Mouse (Mus musculus) gastrocnemius, adult 8-10 months (tissue): ENCODE results near the gene Gm5136. TPM values are rescaled to one million over a fixed set of nuclear protein-coding genes. Genes with fewer than 3 reads are reported as not detected.

Experiments
- DNase-seq, 2 experiments: peaks; one replicate each; pipeline ENCODE4 v3.0.0; 2022; ENCODE audit warnings: low spot score in 2 of 2
- total RNA-seq, 4 experiments: library from RNA; stranded (reverse); gene quantifications; 2 replicates each; pipeline ENCODE4 v1.2.4; 2022

The Gm5136 gene
- total RNA-seq = not detected

DNA sequence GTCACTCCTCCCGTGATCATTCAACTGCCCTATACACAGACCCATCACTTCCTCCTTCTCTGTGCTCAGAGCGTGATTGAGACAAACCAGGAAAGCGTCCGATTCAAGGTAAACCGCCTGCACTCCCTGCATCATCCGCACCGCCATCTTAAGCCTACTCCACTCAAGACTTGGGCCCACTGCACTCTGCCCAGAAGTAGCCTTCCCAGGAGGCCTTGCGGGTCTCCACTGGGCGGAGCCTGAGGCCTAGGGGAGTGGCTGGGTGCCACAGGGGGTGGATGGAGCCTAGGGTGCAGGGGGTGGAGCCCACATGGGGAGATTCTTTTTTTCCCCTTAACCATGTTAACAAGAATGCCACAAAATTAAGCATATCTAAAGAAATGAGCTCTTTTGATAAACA is at the start of gene Gm5136:
TSS of gene Gm5136 (minus strand) at position 215 of the 400 bp plus-strand sequence.
- no peak for DNase-seq

DNA sequence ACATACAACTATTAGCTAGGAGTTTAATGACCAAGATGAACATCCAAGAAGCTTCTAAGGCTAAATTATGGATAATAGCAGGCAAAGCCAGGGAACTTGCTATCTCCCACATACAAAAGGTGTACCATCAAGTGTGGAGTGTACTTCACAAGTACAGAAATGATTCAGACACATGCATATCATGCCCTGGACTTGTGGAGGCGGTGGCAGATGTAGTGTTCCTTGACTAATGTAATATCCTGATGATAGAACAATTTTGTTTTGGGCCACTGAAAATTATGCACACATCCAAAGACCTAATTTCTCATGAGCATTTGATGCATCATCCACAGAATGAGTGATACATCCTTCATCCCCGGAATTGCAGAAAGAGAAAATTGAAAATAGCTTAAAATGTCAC is 43.8 kb upstream of the Gm5136 start:
- no peak for DNase-seq

- no peak for DNase-seq
Observed at GRCm38 (mm10) chr10:108733982-108734381, 34.0 kb upstream of the Gm5136 start.

- DNase-seq = no peak
Observed at GRCm38 (mm10) chr10:108728961-108729360, 29.0 kb upstream of the Gm5136 start.

DNA sequence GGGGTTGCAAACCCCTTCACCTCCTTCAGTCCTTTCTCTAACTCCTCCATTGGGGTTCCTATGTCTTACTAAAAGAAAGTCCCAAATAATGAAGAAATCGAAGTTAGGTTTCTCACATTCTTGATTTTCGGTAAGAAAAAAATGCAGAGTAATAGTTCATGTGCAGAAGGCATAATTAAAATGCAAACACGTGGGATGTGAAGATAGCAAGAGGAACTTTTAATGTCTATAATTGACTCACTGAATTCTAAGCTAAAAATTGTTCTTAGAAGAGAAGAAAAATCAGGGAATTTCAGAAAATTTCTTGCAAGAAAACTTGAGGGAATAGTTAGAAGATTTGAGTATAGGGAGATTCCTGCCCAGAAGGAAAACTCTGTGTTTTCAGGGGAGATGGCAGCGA is 26.4 kb upstream of the Gm5136 start:
- DNase-seq = no peak

DNA sequence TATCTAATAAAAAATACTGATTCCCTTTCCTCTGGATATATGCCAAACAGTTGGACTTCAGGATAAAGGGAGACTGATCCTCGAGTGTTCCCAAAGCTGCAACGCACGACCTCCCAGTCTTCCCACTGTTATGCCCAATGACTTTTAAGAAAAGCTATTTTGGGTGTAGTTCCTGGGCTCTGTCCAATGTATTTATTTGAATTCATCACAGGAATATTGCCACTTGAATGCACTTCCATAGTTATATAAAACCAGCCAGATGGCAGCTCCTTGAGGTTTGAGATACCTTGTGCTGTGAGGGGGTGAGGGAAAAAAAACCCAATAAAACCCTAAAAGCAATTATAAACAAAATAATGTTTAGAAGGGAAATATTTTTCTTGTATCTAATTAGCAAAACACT is 24.9 kb upstream of the Gm5136 start:
- DNase-seq = no peak

- DNase-seq = no peak
Observed at GRCm38 (mm10) chr10:108710514-108710913, 10.6 kb upstream of the Gm5136 start.

- no peak for DNase-seq
Observed at GRCm38 (mm10) chr10:108705658-108706057, 5.7 kb upstream of the Gm5136 start.

GRCm38 (mm10) chr10:108701361-108702128 is 1.6 kb upstream of the Gm5136 start:
- no peak for DNase-seq

GRCm38 (mm10) chr10:108697062-108697461 is 2.9 kb downstream of the Gm5136 start:
- no peak for DNase-seq

DNA sequence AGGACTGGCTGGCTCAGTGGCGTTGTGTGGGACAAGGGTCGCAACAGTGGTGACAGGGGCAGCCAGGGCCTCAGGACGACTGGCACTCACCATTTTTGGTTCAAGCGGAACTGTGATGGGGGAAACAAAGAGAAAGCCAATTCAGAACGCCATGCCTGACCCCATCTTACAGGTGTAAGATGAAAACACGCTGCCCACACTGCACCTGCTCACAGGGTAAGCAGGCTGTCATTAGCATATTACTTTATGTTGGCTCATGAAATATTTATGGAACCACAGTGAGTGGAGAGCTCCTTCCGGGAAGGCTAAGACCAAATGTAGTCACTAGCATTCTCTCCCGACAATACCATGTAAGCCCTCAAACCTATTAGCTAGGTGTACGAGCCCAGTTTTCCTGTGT is 9.0 kb downstream of the Gm5136 start:
- DNase-seq = no peak

- no peak for DNase-seq
Observed at GRCm38 (mm10) chr10:108686696-108687095, 13.3 kb downstream of the Gm5136 start.

DNA sequence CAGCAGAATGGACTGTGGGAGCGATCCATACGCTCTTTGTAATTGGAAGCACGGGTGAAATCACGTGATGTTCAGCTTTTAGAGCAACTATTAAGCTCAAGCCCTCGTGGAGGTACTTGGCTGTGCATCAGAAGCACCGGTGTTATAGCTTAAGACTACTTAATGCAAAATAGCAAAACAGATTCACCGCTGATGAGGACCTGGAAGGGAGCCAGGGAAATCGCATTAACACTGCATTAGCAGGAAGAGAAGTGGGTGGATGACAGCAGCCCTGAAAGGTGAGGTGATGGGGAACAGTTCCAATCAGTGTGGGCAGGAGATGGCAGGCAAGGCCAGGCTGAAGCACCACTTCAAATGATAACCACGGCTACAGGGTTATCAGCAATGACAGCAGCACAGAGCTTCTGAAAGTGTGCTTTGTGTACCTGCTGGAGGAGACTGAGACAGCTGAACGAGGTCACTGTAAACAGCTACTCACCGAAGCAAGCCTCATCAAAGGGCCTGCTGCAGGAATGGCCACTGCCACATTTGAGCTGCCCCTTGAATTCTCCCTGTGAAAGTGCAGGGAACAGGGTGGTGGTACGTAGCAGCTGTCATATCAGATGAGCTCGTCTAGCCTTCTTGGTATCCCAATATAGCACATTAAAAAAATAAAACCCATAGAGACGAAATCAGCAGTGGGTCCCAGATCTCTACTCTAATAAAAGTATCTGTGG is 20.1 kb downstream of the Gm5136 start:
- no peak for DNase-seq

DNA sequence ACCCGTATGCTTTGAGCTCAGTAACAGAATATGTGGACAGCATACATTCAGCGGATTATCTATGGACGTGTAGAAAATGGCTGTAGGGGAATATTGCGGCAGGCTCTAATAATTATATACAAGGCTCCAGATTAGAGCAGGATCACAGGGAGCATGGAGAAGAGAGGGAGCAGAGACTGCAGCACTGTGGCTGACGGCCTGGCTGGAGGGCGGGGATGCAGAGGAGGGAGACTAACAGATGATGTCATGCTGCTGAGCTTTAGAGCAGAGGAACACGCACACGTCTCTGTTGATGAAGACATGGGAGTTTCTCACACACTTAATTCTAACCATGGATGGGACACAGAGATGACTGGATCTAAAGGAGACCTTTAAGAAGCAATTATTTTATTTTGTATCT is 22.9 kb downstream of the Gm5136 start:
- no peak for DNase-seq

- no peak for DNase-seq
Observed at GRCm38 (mm10) chr10:108668944-108669343, 31.0 kb downstream of the Gm5136 start.

DNA sequence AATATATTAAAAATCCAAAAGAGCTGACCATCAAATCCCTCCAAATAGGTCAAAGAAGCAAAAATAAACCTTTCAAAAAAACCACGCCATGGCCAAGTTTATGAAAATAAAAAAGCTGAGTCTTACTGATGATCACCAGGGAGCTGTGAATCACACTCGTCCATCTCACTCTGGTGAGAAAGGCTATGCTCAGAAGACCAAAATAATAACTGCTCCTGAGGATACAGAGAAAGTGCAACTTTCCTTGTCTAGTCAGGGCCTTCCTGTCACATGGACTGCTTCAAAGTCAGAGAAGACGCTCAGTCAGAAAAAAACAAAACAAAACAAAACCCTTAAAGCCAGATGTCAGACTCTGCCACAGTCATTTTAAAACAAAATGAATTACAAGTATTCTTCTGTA is 39.7 kb downstream of the Gm5136 start:
- no peak for DNase-seq

GRCm38 (mm10) chr10:108658300-108658699 is 41.7 kb downstream of the Gm5136 start:
- DNase-seq = no peak

DNA sequence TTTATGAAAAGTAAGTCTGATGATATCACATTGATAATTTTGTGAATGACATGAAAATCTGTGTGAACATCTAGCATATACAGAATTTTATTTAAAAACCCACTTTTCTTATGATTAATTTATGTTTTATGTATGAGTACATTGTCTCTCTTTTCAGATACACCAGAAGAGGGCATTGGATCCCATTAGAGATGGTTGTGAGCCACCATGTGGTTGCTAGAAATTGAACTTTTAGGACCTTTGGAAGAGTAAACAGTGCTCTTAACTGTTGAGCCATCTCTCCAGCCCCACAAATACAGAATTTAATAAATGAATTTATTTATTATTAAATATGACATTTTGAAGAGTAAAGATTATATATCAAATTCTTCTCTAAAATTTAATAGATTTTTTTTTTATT is 42.3 kb downstream of the Gm5136 start:
- DNase-seq = no peak

GRCm38 (mm10) chr10:108656898-108657297 is 43.1 kb downstream of the Gm5136 start:
- DNase-seq = no peak

DNA sequence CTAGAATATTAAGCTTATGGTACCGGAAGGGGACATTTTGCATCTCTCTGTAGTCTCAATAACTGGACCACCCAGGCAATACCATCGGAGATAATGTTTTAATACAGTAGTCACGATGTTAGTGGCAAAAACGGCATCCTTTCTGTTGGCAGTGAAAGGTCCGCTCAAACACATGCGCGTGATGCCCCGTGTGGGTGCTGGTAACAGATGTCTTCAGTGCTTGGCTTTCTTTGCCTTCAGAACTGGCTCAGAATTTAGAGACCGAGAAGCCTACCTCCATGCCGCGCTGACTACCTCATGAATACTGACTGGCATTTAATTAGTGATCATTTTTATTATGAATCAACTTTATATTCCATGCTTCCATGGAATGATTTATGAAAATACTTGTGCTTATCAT is 44.9 kb downstream of the Gm5136 start:
- no peak for DNase-seq

GRCm38 (mm10) chr10:108652831-108653230 is 47.1 kb downstream of the Gm5136 start:
- no peak for DNase-seq

DNA sequence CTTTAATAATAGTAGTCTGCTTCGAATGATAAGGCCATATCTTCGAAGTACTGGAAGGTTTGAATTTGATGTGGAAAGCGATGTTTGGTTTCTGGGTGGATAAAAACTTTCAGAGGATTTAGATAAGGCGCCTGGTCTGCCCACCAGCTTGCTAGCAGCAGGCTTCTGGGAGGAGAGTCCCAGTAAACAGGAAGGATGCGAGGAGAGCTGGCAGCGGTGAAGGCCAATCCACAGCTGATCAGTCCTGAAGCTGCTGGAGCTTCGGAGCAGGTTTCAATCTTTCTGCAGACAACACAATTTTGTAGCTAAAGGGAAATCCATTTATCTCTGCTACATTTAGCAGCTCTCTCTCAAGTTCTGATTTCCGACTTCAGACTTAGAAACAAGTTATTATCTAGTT is 47.9 kb downstream of the Gm5136 start:
- no peak for DNase-seq

- DNase-seq = no peak
Observed at GRCm38 (mm10) chr10:108649174-108649573, 50.8 kb downstream of the Gm5136 start.
